Mouse (Mus musculus) olfactory bulb, adult 2 months (tissue): ENCODE measurements around the gene Ogfod1. TPM values are rescaled to one million over a fixed set of nuclear protein-coding genes. Genes with fewer than 3 reads are reported as not detected.

Experiments used
- H3K27ac ChIP-seq: fragments of 200-500 bp; 2 replicates; pipeline ENCODE4 v1.5.1; 2012; ENCODE audit warnings: low read depth, low read length; ENCODE audit not compliant: insufficient read depth
- H3K4me1 ChIP-seq: fragments of 200-500 bp; 2 replicates; pipeline ENCODE4 v1.6.1; 2012; ENCODE audit warnings: low read length; ENCODE audit not compliant: control insufficient read depth, insufficient read depth
- H3K4me3 ChIP-seq: fragments of 200-500 bp; 2 replicates; pipeline ENCODE4 v1.5.1; 2012; ENCODE audit warnings: mild to moderate bottlenecking, low read depth, low read length, moderate library complexity; ENCODE audit not compliant: insufficient read depth
- CTCF ChIP-seq: fragments of 200-500 bp; IDR thresholded peaks from 2 replicates; pipeline ENCODE4 v1.5.1; 2012; ENCODE audit warnings: low read depth, mild to moderate bottlenecking, low read length, moderate library complexity; ENCODE audit not compliant: insufficient read depth
- POLR2A ChIP-seq: fragments of 200-500 bp; IDR thresholded peaks from 2 replicates; pipeline ENCODE4 v1.6.1; 2012; ENCODE audit warnings: mild to moderate bottlenecking, low read depth, low read length, moderate library complexity; ENCODE audit not compliant: insufficient read depth
- WGBS: fragments of 180-500 bp; shearing (Covaris S2); methylation state at CpG from one replicate; pipeline ENCODE4 v1.1.7; 2018; 5-methylcytosine and 5-hydroxymethylcytosine counted together
- polyA plus RNA-seq: library from polyadenylated mRNA; stranded (reverse); fragments of >200 nt; gene quantifications from 2 replicates; pipeline ENCODE4 v1.2.4, GENCODE M21; 2012; ENCODE audit warnings: low replicate concordance; ENCODE audit not compliant: missing spikeins, insufficient read depth, insufficient read length

Ogfod1 gene
- not detected in 2 replicates for polyA plus RNA-seq

GRCm38 (mm10) chr8:94036944-94037524 lies at the start of gene Ogfod1, which contains the start of gene Nudt21:
Gene Ogfod1 (plus strand): TSS chr8:94037198.
Gene Nudt21 (minus strand): TSS chr8:94037031.
- 0 out of 2 replicates have a peak within 1 kb of the TSS, but pooled peaks have one; percentile 12 for H3K27ac ChIP-seq
- WGBS = under 1% methylated on average over 41 of the region's 41 CpGs
- peak; percentile 37; the same call in 1 of the 2 replicates for TF ChIP-seq POLR2A
- TF ChIP-seq CTCF = no peak
- peak within 1 kb of the TSS; percentile 90 for H3K4me3 ChIP-seq
- H3K4me1 ChIP-seq = peaks cover 3% of the 10 kb centered on the region

GRCm38 (mm10) chr8:93989739-93990138 lies 47.3 kb upstream of the Ogfod1 start:
- Histone ChIP-seq H3K4me3 (no peak overlapping the region), H3K27ac (no peak overlapping the region), H3K4me1 (no peaks in the 10 kb centered on the region)
- TF ChIP-seq POLR2A (no peak), CTCF (no peak)
- 96% methylated on average over 4 of the region's 4 CpGs for WGBS

DNA sequence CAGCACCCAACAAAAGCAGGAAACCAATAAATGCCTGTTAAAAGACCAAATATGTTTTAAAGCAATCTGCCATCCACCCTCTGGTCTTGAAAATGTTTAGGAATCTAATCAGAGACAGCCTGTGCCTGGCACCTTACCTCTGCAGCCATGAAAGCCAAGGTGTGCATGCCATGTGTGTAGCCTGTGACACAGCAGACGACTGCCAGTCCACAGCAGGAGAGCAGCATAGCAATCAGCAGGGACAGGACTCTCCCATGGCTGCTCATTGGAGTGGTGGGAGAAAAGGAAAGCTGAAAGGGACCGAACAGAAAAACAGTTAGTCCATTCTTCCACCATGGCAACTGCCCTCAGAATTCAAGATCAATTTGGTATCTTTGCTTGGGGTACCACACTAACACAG lies 38.0 kb upstream of the Ogfod1 start:
- Histone ChIP-seq H3K4me3 (no peak overlapping the region), H3K27ac (no peak overlapping the region), H3K4me1 (no peaks in the 10 kb centered on the region; the same call in 1 of the 2 replicates)
- WGBS = 57% methylated on average over 2 of the region's 2 CpGs
- TF ChIP-seq CTCF (no peak), POLR2A (no peak)

- Histone ChIP-seq H3K4me3 (no peak overlapping the region), H3K27ac (peak overlapping the region; percentile 1; the same call in 1 of the 2 replicates), H3K4me1 (peaks cover 10% of the 10 kb centered on the region; the same call in 1 of the 2 replicates)
- 53% methylated on average over 9 of the region's 9 CpGs for WGBS
- TF ChIP-seq POLR2A (no peak), CTCF (no peak)
Measured at GRCm38 (mm10) chr8:94004139-94004538, 32.9 kb upstream of the Ogfod1 start.

- 70% methylated on average over 15 of the region's 15 CpGs for WGBS
- H3K4me3 ChIP-seq = no peak overlapping the region
Measured at GRCm38 (mm10) chr8:94009243-94009845, 27.7 kb upstream of the Ogfod1 start.

GRCm38 (mm10) chr8:94010101-94010705 lies 26.8 kb upstream of the Ogfod1 start:
- 41% methylated on average over 2 of the region's 2 CpGs for WGBS
- TF ChIP-seq POLR2A (no peak), CTCF (no peak)
- Histone ChIP-seq H3K4me3 (no peak overlapping the region), H3K27ac (no peak overlapping the region), H3K4me1 (peaks cover 15% of the 10 kb centered on the region)

More at GRCm38 (mm10) chr8:94009243-94009845, 27.7 kb upstream of the Ogfod1 start:
- TF ChIP-seq POLR2A (no peak), CTCF (no peak)
- peaks cover 17% of the 10 kb centered on the region for H3K4me1 ChIP-seq
- no peak overlapping the region for H3K27ac ChIP-seq

GRCm38 (mm10) chr8:94011076-94012012 lies 25.7 kb upstream of the Ogfod1 start:
- Histone ChIP-seq H3K4me3 (peak overlapping the region; percentile 97), H3K4me1 (peaks cover 14% of the 10 kb centered on the region), H3K27ac (peak overlapping the region; percentile 42; the same call in 1 of the 2 replicates)
- TF ChIP-seq CTCF (no peak), POLR2A (no peak)
- under 1% methylated on average over 48 of the region's 48 CpGs for WGBS
